Mouse (Mus musculus) large intestine, adult 2 months (tissue): ENCODE measurements around the gene Ms4a12. TPM values are rescaled to one million over a fixed set of nuclear protein-coding genes. Genes with fewer than 3 reads are reported as not detected.
"Not testable (repeated sequence)": the region's sequence is repeated elsewhere in the genome, so short reads cannot be mapped to it uniquely, and the experiment has no call there.

ENCODE experiments used
- DNase-seq: peaks from one replicate; pipeline ENCODE4 v3.0.0-alpha.2; 2012; ENCODE audit warnings: low read depth, low spot score
- WGBS: fragments of 180-500 bp; shearing (Covaris S2); methylation state at CpG from one replicate; pipeline ENCODE4 v1.1.7; 2018; 5-methylcytosine and 5-hydroxymethylcytosine counted together
- polyA plus RNA-seq: library from polyadenylated mRNA; depleted of rRNA; stranded (reverse); fragments of >200 nt; gene quantifications from 2 replicates; pipeline ENCODE4 v1.2.3, GENCODE M21; 2012; rRNA removed

Gene Ms4a12
- 21.1 and 22.5 TPM in 2 replicates for polyA plus RNA-seq

DNA sequence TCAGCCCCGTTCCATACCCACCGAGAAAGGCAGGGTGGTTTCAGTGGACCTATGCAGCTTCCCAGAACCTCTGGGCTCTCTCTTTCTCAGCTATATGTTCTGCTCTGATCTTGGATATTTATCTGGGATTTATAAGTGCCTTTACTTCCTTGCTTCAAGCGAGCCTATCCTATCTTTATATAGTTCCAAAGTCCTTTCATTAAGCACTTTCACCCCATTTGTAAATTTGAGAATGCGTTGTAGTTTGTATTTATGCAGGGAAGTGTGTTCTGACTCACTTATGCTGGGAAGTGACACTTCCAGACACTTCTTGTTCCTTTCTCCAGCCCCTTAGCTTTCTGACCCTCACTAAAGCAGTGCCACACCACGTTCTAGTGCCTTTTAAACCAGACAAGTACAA lies at the start of gene Ms4a12:
Gene Ms4a12 (minus strand): TSS at position 101 of the 400 bp plus-strand sequence.
- DNase-seq: peak; percentile 70
- 23% methylated on average over 5 of the region's 5 CpGs for WGBS

DNA sequence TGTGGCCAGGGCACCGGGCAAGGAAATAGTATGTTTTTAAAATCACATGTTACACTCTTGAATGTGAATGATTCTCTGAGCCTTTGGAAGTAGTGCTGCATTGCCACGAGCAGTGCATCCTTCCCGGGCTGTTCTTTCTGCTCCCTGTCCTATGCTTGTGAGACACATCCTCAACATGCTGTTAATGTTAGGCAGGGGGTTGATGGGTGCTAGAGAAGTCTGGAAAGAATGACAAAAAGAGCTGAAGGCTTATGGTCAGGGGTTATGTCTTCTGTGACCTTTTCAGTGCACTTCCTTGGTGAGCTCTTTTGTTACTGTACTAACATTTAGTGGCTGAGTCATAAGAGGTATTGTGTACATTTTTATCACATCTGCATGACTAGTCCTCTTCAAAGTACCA lies 48.0 kb upstream of the Ms4a12 start:
- WGBS: 76% methylated on average over 3 of the region's 3 CpGs
- DNase-seq: no peak

DNA sequence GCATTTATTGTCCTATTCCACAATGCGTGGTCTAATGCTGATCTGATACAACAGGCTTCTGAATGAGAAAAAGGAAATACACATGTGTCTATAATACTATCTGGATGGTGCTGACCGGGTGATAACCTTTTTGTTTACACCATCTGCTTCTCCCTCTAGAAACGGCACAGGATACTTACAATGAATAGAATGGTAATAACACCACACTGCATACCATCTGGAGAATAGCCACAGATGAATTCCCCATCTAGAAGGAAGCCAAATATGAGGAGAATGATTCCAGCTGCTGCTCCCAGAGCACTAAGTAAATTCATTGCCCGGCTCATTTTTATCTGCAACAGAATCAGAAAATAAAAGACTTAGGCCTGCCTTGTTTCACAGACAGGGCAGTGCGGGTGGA lies 44.2 kb upstream of the Ms4a12 start:
- no peak for DNase-seq
- WGBS: 31% methylated on average over 5 of the region's 5 CpGs

DNA sequence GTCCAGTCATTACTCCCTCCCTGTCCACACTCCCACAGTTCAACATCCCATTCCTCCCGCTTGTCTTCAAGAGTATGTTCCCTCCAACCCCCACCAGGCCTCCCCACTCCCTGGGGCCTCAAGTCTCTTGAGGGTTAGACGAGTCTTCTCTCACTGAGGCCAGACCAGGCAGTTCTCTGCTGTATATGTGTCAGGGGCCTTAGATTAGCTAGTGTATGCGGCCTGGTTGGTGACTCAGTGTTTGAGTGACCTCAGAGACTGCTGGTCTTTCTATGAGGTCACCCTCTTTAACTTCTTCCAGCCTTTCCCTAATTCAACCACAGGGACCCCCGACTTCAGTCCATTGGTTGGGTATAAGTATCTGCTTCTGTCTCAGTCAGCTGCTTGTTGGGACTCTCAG lies 34.7 kb upstream of the Ms4a12 start:
- DNase-seq: no peak
- 77% methylated on average over 4 of the region's 4 CpGs for WGBS

DNA sequence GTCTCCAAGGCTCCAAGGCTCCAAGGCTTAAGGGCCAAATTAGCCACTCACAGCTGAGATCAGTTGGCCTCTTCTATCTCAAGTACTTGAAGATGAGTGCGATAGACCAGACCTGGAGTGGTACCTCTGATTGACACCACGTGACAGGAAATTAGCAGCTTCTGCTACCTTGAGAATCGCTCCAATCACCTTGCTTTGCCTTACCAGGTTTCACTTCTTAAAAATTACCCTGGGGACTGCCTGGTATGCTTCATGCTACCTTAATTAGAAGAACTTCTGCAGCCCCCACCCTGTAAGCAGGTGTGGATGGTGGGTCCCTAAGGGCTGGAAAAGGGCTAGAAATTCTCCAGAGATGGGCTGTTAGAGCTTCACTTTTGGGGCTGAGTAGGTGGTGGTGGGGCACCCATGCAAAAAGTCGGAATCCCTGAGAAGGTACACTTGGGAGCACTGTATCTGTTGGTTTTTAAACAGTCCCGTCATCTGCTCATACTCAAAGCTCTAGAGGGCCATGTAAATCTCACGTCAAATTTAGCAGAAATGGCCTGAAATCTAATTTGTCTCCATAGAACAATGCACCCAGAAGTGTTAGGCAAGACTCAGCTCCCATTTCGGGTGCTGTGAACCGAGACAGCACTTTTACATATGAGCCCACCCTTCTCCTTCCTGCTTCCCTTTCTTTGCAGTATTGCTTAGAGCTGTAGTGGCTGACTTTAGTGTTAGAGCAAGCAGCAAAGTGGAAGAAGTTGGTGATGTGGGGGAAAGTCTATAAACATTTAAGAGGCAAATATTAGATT lies 34.0 kb upstream of the Ms4a12 start, which contains the start of gene Ms4a1:
Gene Ms4a1 (minus strand): TSS at position 190 of the 794 bp plus-strand sequence.
- DNase-seq: no peak
- 87% methylated on average over 8 of the region's 8 CpGs for WGBS

DNA sequence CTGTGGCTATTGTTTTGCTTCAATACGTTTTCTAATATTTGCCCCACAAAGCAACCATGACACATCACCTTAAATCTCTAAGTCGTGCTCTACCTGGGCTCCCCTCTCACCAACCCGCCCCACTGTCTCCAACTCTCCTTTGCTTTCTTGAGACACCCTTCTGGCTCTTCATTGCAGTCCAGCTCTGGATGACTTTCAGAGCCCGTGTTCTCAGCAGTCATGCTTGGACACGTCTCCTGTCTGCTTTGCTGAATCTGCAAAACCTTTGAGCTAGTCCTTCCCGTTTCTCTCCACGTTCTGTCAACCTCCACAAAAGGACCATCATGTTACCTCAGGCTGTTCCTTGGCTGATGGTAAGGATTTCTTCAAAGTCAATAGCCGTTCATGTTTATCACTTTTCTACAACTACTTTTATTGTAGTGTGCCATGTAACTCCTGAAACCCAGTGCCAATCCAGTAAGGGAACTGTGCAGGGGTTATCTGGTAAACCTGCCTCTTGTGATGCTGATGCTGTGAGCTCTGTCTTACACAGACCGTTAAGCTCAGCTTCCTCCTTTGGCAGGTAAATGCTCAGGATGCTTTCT lies 32.4 kb upstream of the Ms4a12 start:
- DNase-seq: no peak
- WGBS: 76% methylated on average over 9 of the region's 9 CpGs

DNA sequence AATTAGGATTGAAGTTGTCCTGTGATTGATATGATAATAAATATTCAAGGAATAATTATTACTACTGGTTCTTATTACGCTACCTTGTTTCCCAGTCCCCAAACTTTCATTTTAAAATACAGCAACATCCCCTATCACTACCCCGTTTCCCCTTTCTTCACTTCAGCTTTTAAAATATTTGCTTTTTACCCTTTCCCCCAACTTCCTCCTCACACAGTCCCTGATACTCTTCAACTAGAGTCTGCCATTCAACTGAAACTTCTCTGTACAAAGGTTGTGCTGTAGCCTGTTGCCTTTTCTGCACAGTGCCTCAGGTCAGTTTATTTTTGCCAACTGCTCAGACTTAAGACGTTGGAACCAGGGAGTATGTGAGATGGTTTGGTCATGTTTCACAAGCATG lies 31.3 kb upstream of the Ms4a12 start:
- no peak for DNase-seq
- WGBS: 58% methylated on average over 3 of the region's 3 CpGs

DNA sequence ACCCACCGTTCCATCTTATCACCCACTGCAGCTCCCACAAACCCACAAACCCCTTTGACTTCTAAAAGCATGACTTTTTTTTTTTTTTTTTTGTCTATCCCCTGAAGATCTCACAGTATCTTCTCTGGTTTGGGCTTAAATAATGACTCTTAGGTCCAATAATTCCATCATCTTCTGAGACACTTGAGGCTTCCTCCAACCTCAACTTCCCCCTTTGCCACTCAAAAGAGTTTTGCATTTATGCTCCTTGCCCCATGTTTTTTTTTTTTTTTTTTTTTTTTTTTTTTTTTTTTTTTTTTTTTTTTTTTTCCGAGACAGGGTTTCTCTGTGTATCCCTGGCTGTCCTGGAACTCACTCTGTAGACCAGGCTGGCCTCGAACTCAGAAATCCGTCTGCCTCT lies 30.7 kb upstream of the Ms4a12 start:
- not testable (repeated sequence) for DNase-seq
- 64% methylated on average over 4 of the region's 4 CpGs for WGBS

DNA sequence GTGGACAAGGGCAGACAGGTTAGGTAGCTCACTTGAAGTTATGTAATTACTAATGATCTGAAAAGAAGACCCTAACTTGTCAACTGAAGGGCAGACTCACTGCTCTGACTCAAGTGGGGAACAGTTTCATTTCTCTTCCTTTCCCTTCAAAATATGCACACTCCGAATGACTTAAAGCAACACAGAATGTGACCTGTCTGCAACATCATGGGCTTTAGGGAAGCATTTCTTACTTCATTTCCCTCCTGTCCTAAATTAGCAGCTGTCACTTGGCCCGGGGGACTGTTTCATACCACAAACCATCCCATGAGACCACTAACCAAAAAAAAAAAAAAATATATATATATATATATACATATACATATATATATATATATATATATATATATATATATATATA lies 29.3 kb upstream of the Ms4a12 start:
- no peak for DNase-seq
- WGBS: 73% methylated on average over 2 of the region's 2 CpGs

DNA sequence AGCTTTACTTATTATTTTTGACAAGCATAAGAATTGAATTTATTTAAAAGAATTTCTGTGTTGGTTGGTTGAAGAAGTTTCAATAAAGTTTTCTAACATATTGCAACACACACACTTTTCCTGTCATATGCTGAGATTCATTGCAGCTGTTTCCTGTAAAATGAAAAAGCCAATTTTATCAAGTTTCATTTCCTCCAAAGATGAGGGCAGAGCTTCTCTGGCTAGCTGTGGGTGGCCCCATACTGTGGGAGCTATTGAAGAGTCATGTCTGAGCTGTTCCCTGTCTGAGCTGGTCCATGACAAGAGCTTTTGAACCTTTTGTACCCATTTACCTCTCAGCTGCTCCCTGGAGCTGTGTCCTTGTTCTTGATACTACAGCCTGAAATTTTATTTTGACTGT lies 12.0 kb upstream of the Ms4a12 start:
- no peak for DNase-seq

DNA sequence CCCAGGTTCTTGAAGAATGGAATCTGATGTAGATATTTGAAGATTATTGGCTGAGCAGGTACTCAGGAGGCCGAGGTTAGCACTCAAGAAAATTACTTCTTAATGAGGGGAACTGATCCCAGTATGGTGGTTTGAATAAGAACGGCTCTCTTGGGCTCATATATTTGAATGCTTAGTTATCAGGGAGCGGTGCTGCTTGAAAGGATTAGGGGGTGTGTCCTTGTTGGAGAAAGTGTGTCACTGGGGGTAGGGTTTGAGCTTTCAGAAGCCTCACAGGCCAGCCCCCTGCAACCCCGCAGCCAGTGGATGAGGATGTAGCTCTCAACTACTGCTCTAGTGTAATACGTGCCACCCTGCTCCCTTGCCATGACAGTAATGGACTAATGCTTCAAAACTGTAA lies 10.3 kb upstream of the Ms4a12 start:
- 84% methylated on average over 5 of the region's 5 CpGs for WGBS
- DNase-seq: no peak

DNA sequence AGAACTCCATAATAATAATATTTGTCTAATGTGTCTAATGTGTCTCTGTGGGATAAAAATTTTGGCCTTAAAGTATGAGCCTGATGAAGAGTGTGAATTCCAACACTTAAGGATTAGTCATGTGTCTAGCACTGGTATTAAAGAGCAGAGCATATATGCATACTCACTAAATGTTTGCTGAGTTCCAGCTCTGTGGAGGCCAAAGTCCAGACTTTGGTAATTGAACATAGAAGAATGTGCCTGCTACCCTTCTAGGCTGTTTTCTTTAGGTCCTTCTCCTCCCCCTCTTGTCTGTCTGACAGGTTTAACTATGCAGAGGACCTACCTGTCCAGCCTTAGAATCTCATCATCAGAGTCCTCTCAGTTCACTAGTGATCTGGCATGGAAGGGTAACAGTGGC lies 3.6 kb upstream of the Ms4a12 start:
- peak; percentile 56 for DNase-seq

DNA sequence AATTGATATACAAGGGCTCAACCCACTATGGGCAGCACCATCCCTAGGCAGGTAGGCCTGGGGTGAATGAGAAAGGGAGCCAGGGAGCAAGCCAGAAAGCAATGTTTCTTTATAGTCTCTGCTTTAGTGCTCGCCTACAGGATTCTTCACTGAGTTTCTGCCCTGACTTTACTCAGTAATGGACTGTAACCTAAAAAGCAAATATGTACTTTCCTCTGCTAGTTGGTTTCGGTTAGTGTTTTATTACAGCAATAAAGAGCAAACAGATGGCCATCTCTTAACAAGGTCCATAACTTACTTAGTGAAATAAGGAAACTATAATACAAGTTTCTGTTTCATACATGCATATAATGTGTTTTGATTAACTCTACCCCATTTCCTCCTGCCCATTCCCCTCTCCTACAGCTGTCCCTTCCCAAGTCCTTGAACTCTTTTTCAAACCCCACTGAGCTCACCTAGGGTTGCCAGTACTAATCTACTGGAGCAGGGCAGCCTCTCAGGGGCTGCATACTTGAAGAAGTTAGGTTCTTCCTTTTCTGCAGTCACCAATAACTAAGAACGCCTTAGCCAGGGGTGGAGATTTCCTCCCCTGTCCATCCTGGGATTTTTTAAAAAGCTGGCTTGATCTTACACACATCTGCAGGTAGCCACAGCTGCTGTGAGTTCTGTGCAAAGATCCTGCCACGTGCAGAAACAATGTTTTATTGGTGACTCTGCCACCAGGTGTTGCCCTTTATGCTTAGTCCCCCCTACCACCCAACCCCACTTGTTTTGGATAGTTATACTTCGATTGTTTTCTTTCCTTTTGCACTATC lies 2.9 kb upstream of the Ms4a12 start:
- peak; percentile 88 for DNase-seq
- 17% methylated on average over 5 of the region's 5 CpGs for WGBS

DNA sequence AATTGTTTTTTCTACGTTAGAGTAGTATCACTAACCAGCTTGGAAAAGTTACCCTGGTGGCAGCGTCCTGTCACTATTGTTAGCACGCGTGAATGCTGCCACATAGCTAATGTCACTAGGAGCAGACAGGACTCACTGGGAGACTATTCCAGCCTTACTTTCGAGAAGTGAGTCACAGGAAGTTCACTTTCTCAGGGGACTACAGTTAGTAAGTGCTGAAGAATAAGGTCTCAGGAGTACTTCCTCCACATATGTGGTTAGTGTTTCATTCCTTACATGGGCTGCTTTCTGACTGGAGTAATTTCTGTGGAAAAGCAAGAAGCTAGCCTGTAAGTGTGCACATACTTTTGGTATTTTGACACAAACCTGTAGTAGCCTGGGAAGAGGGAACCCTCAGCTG lies 2.0 kb upstream of the Ms4a12 start:
- WGBS: 80% methylated on average over 5 of the region's 5 CpGs
- DNase-seq: no peak

DNA sequence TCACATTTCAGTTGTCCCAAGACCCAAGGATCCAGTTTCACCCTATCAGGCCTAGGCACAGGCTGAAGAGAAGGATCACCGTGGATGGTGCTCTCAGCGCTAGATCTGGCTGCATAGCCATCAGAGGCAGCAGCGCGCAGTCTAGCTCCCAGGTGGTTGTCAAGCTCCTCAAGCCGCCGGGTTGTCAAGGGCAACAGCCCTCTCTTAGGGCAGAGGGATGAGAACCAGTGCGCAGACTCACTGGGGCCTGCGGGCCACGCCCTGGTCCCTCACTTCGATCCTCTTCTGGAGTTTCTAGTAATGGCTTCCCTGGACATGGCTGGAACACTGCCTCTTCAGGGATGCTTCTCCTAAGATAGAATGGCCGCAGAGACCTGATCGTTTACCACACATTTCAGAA lies 35.7 kb downstream of the Ms4a12 start, which contains the start of gene Ms4a13:
Gene Ms4a13 (minus strand): TSS at position 192 of the 400 bp plus-strand sequence.
- no peak for DNase-seq
- WGBS: 76% methylated on average over 12 of the region's 12 CpGs

DNA sequence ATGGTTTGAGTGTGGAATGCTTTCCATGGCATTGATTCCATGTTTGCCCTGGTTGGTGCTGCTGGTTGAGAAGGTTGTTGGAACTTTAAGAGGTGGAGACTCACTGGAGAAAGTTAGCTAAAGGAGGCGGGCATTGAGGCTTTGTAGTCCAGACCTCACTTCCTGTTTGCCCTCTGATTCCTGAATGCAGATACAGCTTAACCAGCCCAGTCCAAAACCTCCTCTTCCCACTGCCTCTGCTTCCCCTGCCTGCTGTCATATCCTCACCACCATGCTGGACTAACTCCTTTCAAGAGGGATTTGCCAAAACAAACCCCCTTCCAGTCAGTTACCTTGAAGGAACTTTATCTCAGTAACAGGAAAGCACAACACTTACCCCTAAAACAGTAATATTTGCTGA lies 39.7 kb downstream of the Ms4a12 start:
- DNase-seq: no peak
- WGBS: 74% methylated on average over 1 of the region's 1 CpGs

DNA sequence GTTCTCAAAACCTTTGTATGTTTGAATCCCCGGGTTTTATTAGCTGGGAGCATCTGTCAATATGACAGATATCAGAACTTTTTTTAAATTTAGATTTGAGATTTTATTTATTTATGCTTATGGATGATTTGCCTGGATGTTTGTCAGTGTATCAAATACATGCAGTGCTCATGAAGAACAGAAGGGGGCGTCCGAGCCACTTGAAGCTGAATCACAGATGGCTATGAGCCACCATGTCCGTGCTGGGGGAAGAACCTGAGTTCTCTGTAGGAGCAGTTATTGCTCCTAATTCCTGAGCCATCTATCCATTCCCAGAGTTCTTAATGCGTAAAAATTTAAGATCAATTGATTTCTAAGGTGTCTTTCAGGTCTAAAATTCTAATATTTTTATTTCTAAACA lies 48.1 kb downstream of the Ms4a12 start:
- no peak for DNase-seq
- WGBS: 26% methylated on average over 5 of the region's 5 CpGs

DNA sequence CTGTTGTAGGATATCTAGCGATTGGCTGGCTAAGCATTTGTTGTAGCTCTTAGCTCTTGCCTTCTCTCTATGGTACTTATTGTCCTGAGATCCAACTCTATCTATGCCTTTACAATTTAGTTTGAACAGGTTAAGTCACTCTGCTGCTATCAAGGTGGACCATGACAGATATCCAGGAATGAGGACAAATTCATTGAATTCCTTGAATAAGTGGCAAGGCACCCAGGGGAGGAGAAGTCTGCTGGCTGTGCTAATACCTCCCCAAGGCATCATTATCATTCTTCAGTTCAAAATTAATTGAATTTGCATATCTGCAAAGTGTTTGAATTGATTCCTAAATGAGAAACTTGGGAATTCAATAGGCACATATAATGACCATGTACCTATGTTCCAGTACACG lies 54.8 kb downstream of the Ms4a12 start:
- WGBS: 84% methylated on average over 2 of the region's 2 CpGs
- no peak for DNase-seq

DNA sequence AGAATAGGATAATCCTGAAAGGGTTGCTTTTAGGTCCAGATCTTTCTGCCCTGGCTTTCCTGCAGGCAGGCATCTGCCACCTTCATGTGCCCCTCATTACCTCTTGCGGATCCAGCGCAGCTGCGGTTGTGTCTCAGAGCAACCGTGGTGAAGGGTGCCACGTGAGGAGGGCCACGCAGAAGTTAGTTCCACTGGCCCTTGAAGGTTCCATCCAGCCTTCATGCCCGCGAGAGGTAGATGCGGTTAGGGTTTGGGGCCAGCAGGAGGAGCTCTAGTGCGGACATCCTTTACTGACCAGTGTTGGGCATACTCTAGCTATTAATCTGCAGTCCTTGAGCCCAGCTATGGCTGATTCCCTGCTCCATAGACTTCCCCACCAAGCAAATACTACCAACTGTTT lies 67.1 kb downstream of the Ms4a12 start, which contains the start of gene 1700025F22Rik:
Gene 1700025F22Rik (minus strand): TSS at position 149 of the 400 bp plus-strand sequence.
- WGBS: 58% methylated on average over 10 of the region's 10 CpGs
- no peak for DNase-seq
